Comparison of ENCODE assay signal across 11 mouse cellular contexts in the genomic region with DNA sequence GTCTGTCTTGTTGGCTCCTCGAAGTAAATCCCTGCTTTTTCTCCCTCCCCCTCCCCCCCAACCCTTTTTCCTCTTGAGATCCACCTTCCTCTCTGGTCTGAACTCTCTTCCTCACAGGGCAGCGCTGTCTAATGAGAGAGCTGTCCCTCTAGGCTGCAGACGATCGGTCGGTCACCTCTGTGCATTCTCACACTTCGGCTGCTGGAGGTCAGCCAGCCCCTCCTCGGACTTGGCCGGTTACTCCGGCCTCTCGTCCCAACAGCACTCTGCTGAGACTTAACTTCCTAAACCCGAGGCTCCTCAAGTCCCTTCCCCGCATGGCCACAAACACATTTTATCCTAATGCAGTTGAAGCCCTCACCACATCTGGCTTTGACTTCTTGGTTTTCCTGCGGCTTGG.
DNase-seq lines count a peak whose midpoint lies in the region; ATAC-seq and TF ChIP-seq lines count a peak whose summit lies in the region.
"Had no signal": no experiment of that assay in that cellular context is flagged by ENCODE, and none has a peak within 500 bp of the region (broad histone marks: within the 10 kb centered on the region; RNA-seq: fewer than 3 reads in every experiment).

No protein-coding gene starts in this region.

- WGBS in lung, embryonic 14.5 days: 38% methylated on average over 13 of the region's 13 CpGs
- 55% methylated on average over 13 of the region's 13 CpGs for WGBS in forebrain, embryonic 10.5 days

- peak; percentile 65 for ATAC-seq in lung, embryonic 14.5 days (ENCODE audit: insufficient read depth)
- no peak for ATAC-seq in CD4-positive, CD25-positive, alpha-beta regulatory T cell, adult 4 months

- peak; percentile 33 to 43 for DNase-seq in cerebellum, adult 18-20 months
- DNase-seq in cerebellum, postnatal 4 days (ENCODE audit: low spot score in 2 of 2): no peak
- peak; percentile 89 for DNase-seq in gastrocnemius, adult 2 months
- DNase-seq in heart, postnatal 10 days: peak; percentile 81 to 88
- peak; percentile 77 for DNase-seq in lung, embryonic 14.5 days
- no peak for DNase-seq in embryo, embryonic 9.5 days (ENCODE audit: extremely low spot score)
- no peak for DNase-seq in forebrain, embryonic 10.5 days (ENCODE audit: extremely low spot score, low spot score)
- DNase-seq: liver, embryonic 13.5 days had no signal

- peak overlapping the region; percentile 51 for H3K4me3 ChIP-seq in gastrocnemius, adult 2 months
- H3K4me3 ChIP-seq in lung, embryonic 14.5 days (ENCODE audit: low read depth, low read length): no peak overlapping the region
- no peak overlapping the region for H3K4me3 ChIP-seq in forebrain, embryonic 10.5 days
- H3K4me3 ChIP-seq: embryonic facial prominence, embryonic 13.5 days; liver, embryonic 13.5 days had no signal

- intact Hi-C loops in gastrocnemius, adult 2 months (cut with DNase I): no loop called here
- intact Hi-C loops in heart, postnatal 10 days (cut with DNase I): loop anchor here (10.0 kb wide), 4 partner anchors 203 to 1093 kb away; no protein-coding TSS in a partner anchor

- H3K4me2 ChIP-seq in lung, embryonic 14.5 days: no peak overlapping the region
- H3K4me2 ChIP-seq: embryonic facial prominence, embryonic 13.5 days; hindbrain, embryonic 14.5 days; liver, embryonic 13.5 days had no signal

- no peak overlapping the region for H3K9ac ChIP-seq in lung, embryonic 14.5 days
- H3K9ac ChIP-seq: embryonic facial prominence, embryonic 13.5 days; hindbrain, embryonic 14.5 days; liver, embryonic 13.5 days had no signal

- H3K4me1 ChIP-seq in lung, embryonic 14.5 days (ENCODE audit: insufficient read depth): no peaks in the 10 kb centered on the region
- peaks cover 37% of the 10 kb centered on the region for H3K4me1 ChIP-seq in forebrain, embryonic 10.5 days

- no peaks in the 10 kb centered on the region for H3K9me3 ChIP-seq in lung, embryonic 14.5 days (ENCODE audit: low read depth, low read length)
- peaks cover 4% of the 10 kb centered on the region; the same call in 1 of the 2 replicates for H3K9me3 ChIP-seq in forebrain, embryonic 10.5 days
- H3K9me3 ChIP-seq: embryonic facial prominence, embryonic 13.5 days; liver, embryonic 13.5 days had no signal

- H3K36me3 ChIP-seq in lung, embryonic 14.5 days (ENCODE audit: insufficient read depth): no peaks in the 10 kb centered on the region
- peaks cover 8% of the 10 kb centered on the region; the same call in 1 of the 2 replicates for H3K36me3 ChIP-seq in forebrain, embryonic 10.5 days (replicated peaks)
- H3K36me3 ChIP-seq: embryonic facial prominence, embryonic 13.5 days had no signal

- no peak for TF ChIP-seq CTCF in gastrocnemius, adult 2 months (IDR thresholded peaks at IDR 0.05)
- no peak for TF ChIP-seq CTCF in lung, embryonic 14.5 days (IDR thresholded peaks at IDR 0.05; ENCODE audit: low read depth)

- no peaks in the 10 kb centered on the region for H3K27me3 ChIP-seq in lung, embryonic 14.5 days (ENCODE audit: insufficient read depth, low read length)
- H3K27me3 ChIP-seq in forebrain, embryonic 10.5 days (ENCODE audit: poor library complexity, severe bottlenecking): no peaks in the 10 kb centered on the region
- H3K27me3 ChIP-seq: embryonic facial prominence, embryonic 13.5 days; liver, embryonic 13.5 days had no signal

- H3K27ac ChIP-seq in gastrocnemius, adult 2 months: peak overlapping the region; percentile 60
- H3K27ac ChIP-seq in lung, embryonic 14.5 days (ENCODE audit: low read depth): no peak overlapping the region
- H3K27ac ChIP-seq in forebrain, embryonic 10.5 days: no peak overlapping the region
- H3K27ac ChIP-seq: embryonic facial prominence, embryonic 13.5 days; hindbrain, embryonic 14.5 days; liver, embryonic 13.5 days had no signal

Comparison
In these comparisons a context has a peak if more than half of its experiments do, and no peak if none do; other contexts are left out.
1. DNase-seq: peak in cerebellum, adult 18-20 months (2 of 2), gastrocnemius, adult 2 months (single experiment), heart, postnatal 10 days (2 of 2) and lung, embryonic 14.5 days (single experiment); none in cerebellum, postnatal 4 days (0 of 2), embryo, embryonic 9.5 days (single experiment) and forebrain, embryonic 10.5 days (single experiment).